Mouse (Mus musculus) liver, adult 2 months (tissue): ENCODE data around the gene Trappc13.

ENCODE experiments used
- CTCF ChIP-seq: fragments of 200-500 bp; IDR thresholded peaks from 2 replicates; pipeline ENCODE4 v1.5.1; 2011; ENCODE audit warnings: low read depth, low read length, control low read depth
- POLR2A ChIP-seq: fragments of 200-500 bp; IDR thresholded peaks from 2 replicates; pipeline ENCODE4 v1.6.1; 2011; ENCODE audit warnings: low read length, control low read depth; ENCODE audit not compliant: insufficient read depth; ENCODE audit errors: extremely low read depth

- TF ChIP-seq POLR2A (no peak), CTCF (peak; percentile 82)
Measured at GRCm38 (mm10) chr13:104139369-104140209, 38.7 kb downstream of the Trappc13 start.
